Mouse (Mus musculus) forebrain, embryonic 14.5 days (tissue): ENCODE results near the gene Nup93. TPM values are rescaled to one million over a fixed set of nuclear protein-coding genes. Genes with fewer than 3 reads are reported as not detected.
A peak's percentile ranks its signal among the peaks of the same experiment; 100 is the strongest.

Experiments used
- ATAC-seq: fragments of 200-750 bp; cut with Nextera tagmentation; 2 replicates; pipeline ENCODE4 v1.8.0; 2017; ENCODE audit warnings: mild to moderate bottlenecking, moderate library complexity
- DNase-seq: peaks from one replicate; pipeline ENCODE4 v3.0.0-alpha.2; 2015; ENCODE audit warnings: low spot score
- H3K27ac ChIP-seq: fragments of 300-500 bp; sonication (generic); 2 replicates; pipeline ENCODE4 v1.5.1; 2014; ENCODE audit warnings: low read depth, mild to moderate bottlenecking, control low read depth, low read length, moderate library complexity
- H3K27me3 ChIP-seq: fragments of 300-500 bp; sonication (generic); replicated peaks from 2 replicates; pipeline ENCODE4 v1.6.1; 2014; ENCODE audit warnings: low read length, control low read depth, mixed read lengths; ENCODE audit not compliant: control insufficient read depth, insufficient read depth
- H3K36me3 ChIP-seq: fragments of 300-500 bp; sonication (generic); 2 replicates; pipeline ENCODE4 v1.6.1; 2014; ENCODE audit warnings: low read length, control low read depth; ENCODE audit not compliant: control insufficient read depth, insufficient read depth
- H3K4me1 ChIP-seq: fragments of 300-500 bp; sonication (generic); 2 replicates; pipeline ENCODE4 v1.6.1; 2014; ENCODE audit warnings: antibody characterized with exemption, low read length, control low read depth; ENCODE audit not compliant: control insufficient read depth, insufficient read depth
- H3K4me2 ChIP-seq: fragments of 300-500 bp; sonication (generic); 2 replicates; pipeline ENCODE4 v1.6.1; 2014; ENCODE audit warnings: mild to moderate bottlenecking, control low read depth, low read length
- H3K4me3 ChIP-seq: fragments of 300-500 bp; sonication (generic); 2 replicates; pipeline ENCODE4 v1.5.1; 2014; ENCODE audit warnings: low read depth, low read length, control low read depth
- H3K9ac ChIP-seq: fragments of 300-500 bp; sonication (generic); 2 replicates; pipeline ENCODE4 v1.6.1; 2014; ENCODE audit warnings: mild to moderate bottlenecking, low read length, control low read depth, moderate library complexity
- H3K9me3 ChIP-seq: fragments of 300-500 bp; sonication (generic); replicated peaks from 2 replicates; pipeline ENCODE4 v1.6.1; 2016; ENCODE audit warnings: low read length, control low read depth, mixed read lengths; ENCODE audit not compliant: control insufficient read depth
- WGBS: fragments of 180-500 bp; shearing (Covaris S2); extraction: QIAGEN DNeasy Blood & Tissue Kit; methylation state at CpG from one replicate; pipeline ENCODE4 v1.1.7; 2014; 5-methylcytosine and 5-hydroxymethylcytosine counted together
- polyA plus RNA-seq: library from polyadenylated mRNA; unstranded; fragments of >200 nt; fragmentation: Nextera tagmentation; extraction: Ambion mirVana; gene quantifications from 2 replicates; pipeline ENCODE4 v1.2.1, GENCODE M21; 2014

Gene Nup93
- polyA plus RNA-seq, 1 experiment from 2014 or later: 72.6 TPM

DNA sequence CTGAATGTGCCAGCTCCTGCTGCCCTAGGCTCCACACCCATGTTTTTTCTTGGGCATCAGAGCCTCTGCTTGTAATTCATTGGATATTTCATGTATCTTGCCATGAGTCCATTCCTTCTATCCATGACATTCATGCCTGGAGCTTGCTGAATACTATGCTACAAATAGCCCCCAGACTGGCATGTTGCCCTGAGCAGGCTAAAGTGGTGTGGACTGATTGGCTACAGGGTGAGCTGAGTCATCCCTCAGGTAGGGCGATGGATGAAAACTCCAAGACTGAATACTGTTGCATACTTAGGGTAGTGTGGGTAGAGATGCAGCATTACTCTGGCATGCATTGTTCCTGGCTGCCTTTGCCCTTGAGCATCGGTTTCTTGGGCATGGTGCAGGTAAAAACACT, 102.9 kb downstream of the Nup93 start:
- 96% methylated on average over 2 of the region's 2 CpGs for WGBS
- Histone ChIP-seq H3K9me3 (no peaks in the 10 kb centered on the region), H3K27me3 (no peaks in the 10 kb centered on the region), H3K4me3 (no peak overlapping the region), H3K27ac (no peak overlapping the region), H3K4me2 (no peak overlapping the region), H3K9ac (no peak overlapping the region), H3K36me3 (peaks cover 32% of the 10 kb centered on the region), H3K4me1 (no peaks in the 10 kb centered on the region)
- ATAC-seq (no peak), DNase-seq (no peak)

DNA sequence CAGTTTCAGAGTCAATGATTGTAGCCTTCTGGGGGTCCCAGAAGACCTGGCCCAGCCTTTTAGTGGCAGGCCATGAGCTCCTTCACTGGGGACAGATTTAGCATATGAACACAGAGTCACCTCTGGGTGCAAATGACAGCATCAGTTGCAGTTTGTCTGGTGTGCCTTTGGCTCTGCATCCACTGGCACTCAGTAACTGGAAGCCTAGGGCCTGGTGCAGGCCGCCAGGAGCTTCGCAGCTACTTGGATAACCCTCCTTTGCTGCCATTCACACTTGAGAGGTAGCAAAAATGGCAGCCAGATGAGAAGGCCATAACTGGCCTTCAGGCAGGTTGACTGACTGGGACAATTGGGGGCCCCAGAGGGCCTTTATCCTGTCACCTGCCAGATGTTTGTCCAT, 103.3 kb downstream of the Nup93 start:
- Histone ChIP-seq H3K9me3 (no peaks in the 10 kb centered on the region), H3K4me3 (no peak overlapping the region), H3K27me3 (no peaks in the 10 kb centered on the region), H3K9ac (no peak overlapping the region), H3K4me1 (no peaks in the 10 kb centered on the region), H3K36me3 (peaks cover 31% of the 10 kb centered on the region), H3K27ac (no peak overlapping the region), H3K4me2 (no peak overlapping the region)
- WGBS: 98% methylated on average over 2 of the region's 2 CpGs
- ATAC-seq (no peak), DNase-seq (no peak)

DNA sequence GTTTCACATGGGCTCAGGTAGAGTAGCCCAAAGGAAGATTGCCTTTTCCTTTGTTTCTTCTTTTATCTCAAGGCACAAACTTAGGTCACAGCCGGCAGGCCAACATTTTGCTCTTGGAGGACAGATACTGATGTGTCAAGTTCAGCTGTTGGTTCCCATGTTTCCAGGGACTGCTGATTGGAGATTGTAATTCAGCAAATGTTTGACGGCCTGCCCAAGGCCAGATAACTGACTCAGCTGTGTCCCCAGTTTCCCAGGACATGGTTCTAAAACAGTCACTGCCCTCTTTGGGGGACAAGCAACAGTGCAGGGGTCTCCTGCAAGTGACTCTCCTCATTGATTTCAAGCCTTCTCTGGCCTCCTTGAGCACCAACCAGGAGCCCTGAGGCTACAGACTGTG, 105.7 kb downstream of the Nup93 start:
- H3K27ac ChIP-seq: no peak overlapping the region
- H3K4me2 ChIP-seq: no peak overlapping the region
- ATAC-seq (no peak), DNase-seq (no peak)
- no peak overlapping the region for H3K9ac ChIP-seq
- H3K36me3 ChIP-seq: peaks cover 28% of the 10 kb centered on the region
- no peaks in the 10 kb centered on the region for H3K27me3 ChIP-seq
- 84% methylated on average over 2 of the region's 2 CpGs for WGBS
- no peaks in the 10 kb centered on the region for H3K4me1 ChIP-seq
- no peak overlapping the region for H3K4me3 ChIP-seq
- H3K9me3 ChIP-seq: no peaks in the 10 kb centered on the region

DNA sequence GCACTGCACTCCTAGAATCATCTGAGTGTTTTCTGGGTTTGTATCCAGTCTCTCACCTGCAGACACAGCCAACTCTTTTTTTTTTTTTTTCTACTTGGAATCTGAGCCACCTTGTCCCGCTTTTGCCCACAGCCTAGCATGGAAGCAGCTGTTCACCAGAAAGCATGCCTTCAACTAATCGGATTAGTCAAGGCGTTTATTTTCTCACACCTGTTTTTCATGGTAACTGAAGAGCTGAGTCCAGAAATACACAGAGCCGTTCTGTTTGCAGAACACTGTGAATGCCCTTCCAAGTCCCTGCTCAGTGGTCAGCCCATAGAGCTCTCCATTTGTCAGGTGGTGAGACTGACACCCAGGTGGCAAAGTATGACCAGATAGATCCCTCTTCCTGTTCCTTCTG, 107.7 kb downstream of the Nup93 start:
- WGBS: 90% methylated on average over 4 of the region's 4 CpGs
- Histone ChIP-seq H3K9me3 (no peaks in the 10 kb centered on the region), H3K9ac (no peak overlapping the region), H3K27me3 (no peaks in the 10 kb centered on the region), H3K4me3 (no peak overlapping the region), H3K4me1 (no peaks in the 10 kb centered on the region), H3K27ac (no peak overlapping the region), H3K36me3 (0 out of 2 replicates have a peak, but pooled peaks cover 21% of the 10 kb centered on the region), H3K4me2 (no peak overlapping the region)
- no peak for DNase-seq
- ATAC-seq: no peak

DNA sequence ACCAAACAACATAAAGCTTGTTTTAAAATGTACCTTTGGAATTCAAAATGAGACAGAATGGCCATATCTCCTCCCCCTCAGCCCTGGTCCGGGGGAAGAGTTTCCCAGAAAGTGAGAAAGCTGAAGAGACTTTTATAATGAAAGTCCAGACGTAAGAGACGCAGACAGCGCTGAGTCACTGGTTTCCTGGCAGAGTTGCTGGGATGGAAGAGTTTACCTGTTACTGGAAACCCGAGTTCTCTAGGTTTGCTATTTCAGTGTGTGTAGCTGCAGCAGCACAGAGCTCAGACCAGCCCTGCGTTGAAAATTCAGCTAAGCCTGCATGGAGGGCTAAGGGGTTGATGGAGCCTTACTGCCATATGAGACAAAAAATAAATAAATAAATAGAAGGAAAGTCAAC, 108.7 kb downstream of the Nup93 start:
- H3K9ac ChIP-seq: no peak overlapping the region
- H3K36me3 ChIP-seq: 0 out of 2 replicates have a peak, but pooled peaks cover 21% of the 10 kb centered on the region
- no peak for ATAC-seq
- H3K4me3 ChIP-seq: no peak overlapping the region
- WGBS: 87% methylated on average over 6 of the region's 6 CpGs
- no peaks in the 10 kb centered on the region for H3K4me1 ChIP-seq
- no peaks in the 10 kb centered on the region for H3K9me3 ChIP-seq
- H3K27ac ChIP-seq: no peak overlapping the region
- no peaks in the 10 kb centered on the region for H3K27me3 ChIP-seq
- DNase-seq: no peak
- H3K4me2 ChIP-seq: no peak overlapping the region

DNA sequence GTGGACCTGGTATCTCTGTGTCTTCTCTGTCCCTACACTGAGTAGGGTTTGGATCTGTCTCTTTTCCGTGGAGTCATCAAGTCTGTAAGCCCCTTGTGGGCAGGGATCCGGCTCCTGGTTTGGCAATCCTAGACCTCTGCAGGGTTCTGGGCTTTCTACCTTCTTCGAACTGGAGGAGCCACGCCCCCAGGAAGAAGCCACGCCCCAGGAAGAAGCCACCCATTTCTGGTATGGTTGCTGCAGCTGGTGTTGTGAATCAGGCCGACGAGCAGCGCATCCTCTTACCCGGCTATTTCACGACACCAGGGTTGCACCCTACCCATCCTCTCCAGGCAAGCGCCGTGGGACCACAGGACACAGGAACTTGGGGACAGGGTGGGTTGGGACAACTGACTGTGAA, 109.7 kb downstream of the Nup93 start:
- no peaks in the 10 kb centered on the region for H3K4me1 ChIP-seq
- H3K4me2 ChIP-seq: no peak overlapping the region
- WGBS: 63% methylated on average over 12 of the region's 12 CpGs
- H3K36me3 ChIP-seq: 0 out of 2 replicates have a peak, but pooled peaks cover 14% of the 10 kb centered on the region
- H3K9ac ChIP-seq: no peak overlapping the region
- DNase-seq: no peak
- H3K9me3 ChIP-seq: no peaks in the 10 kb centered on the region
- no peak overlapping the region for H3K27ac ChIP-seq
- no peaks in the 10 kb centered on the region for H3K27me3 ChIP-seq
- ATAC-seq: no peak
- no peak overlapping the region for H3K4me3 ChIP-seq

DNA sequence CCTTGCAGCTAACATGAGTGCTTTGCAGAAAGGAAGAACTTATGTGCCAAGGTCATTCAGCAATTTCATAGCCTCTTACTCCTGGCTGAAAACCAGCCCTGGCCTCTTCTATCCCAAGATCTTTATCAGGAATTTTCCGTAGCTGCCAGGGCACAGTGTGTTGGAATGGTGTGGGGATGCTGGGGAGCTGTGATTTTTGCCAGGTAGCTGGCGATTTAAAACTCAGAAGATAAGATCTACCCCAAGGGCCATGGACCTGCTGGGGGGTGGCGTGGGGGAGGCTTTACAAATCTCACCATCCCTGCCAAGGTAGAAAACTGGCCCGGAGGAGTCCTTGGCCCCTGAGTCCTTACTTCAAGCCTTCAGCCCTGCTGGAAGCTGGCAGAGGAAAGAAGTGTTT, 111.7 kb downstream of the Nup93 start:
- WGBS: 82% methylated on average over 4 of the region's 4 CpGs
- Histone ChIP-seq H3K9ac (no peak overlapping the region), H3K27me3 (no peaks in the 10 kb centered on the region), H3K27ac (no peak overlapping the region), H3K4me3 (no peak overlapping the region), H3K36me3 (0 out of 2 replicates have a peak, but pooled peaks cover 5% of the 10 kb centered on the region), H3K4me1 (no peaks in the 10 kb centered on the region), H3K9me3 (no peaks in the 10 kb centered on the region), H3K4me2 (no peak overlapping the region)
- ATAC-seq (no peak), DNase-seq (no peak)

DNA sequence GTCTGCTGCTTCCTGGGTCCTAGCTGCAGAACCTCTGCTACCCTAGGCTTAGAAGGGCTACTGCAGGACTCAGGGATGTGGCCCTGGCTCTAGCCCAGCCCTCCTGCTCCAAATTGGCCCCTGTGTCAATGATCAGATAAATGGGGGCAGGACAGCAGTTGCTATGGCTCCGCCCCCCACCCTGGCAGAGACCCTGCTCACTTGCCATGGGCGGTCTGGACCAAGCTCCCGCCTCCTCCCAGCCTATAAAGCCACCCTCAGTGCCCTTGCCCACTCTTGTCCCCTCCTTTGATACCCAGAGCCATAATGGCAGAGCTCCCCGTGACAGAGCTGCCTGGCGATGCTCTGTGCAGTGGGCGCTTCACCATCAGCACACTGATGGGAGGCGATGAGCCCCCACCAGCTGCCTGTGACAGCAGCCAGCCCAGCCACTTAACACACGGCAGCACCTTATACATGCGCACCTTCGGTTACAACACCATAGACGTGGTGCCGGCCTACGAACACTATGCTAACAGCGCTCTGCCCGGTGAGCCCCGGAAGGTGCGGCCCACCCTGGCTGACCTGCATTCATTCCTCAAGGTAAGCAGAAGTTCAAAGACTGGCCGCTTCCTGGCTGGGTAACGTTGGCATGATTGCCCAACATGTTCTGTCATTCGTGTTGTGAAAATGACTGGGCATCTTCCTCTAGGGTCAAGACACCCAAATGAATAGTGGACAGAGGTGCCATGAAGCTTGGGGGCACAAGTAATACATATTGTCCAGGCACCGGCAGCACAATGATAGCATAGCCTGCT, 114.8 kb downstream of the Nup93 start, which contains the start of gene Slc12a3:
Gene Slc12a3 (plus strand): TSS at position 270 of the 797 bp plus-strand sequence.
- H3K4me1 ChIP-seq: no peaks in the 10 kb centered on the region
- ATAC-seq (no peak; the same call in 1 of the 2 replicates), DNase-seq (no peak)
- no peaks in the 10 kb centered on the region for H3K27me3 ChIP-seq
- no peaks in the 10 kb centered on the region for H3K36me3 ChIP-seq
- H3K9me3 ChIP-seq: no peaks in the 10 kb centered on the region
- no peak within 1 kb of the TSS for H3K27ac ChIP-seq
- H3K9ac ChIP-seq: no peak within 1 kb of the TSS
- WGBS: 80% methylated on average over 21 of the region's 21 CpGs
- H3K4me3 ChIP-seq: no peak within 1 kb of the TSS
- H3K4me2 ChIP-seq: no peak within 1 kb of the TSS

DNA sequence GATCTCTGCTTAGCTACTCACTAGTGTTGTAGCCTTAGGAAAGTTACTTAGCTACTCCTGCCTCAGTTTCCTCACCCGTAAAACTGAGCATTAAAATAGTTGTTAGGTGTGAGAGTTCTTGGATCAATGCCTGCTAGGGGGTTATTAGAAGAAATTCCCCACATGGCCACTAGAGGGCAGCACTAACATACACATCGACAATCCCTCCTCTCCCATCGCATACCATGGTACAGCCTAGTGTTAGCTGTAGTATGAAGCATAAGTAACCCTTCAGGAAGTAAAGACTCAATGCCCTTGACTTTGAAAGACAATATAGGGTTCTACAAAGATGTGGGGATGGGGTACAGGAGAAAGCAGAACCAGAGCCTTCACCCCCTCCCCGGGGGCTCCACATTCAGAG, 116.4 kb downstream of the Nup93 start:
- Histone ChIP-seq H3K36me3 (no peaks in the 10 kb centered on the region), H3K4me1 (no peaks in the 10 kb centered on the region), H3K4me2 (no peak overlapping the region), H3K4me3 (no peak overlapping the region), H3K9ac (no peak overlapping the region), H3K27me3 (no peaks in the 10 kb centered on the region), H3K27ac (no peak overlapping the region), H3K9me3 (no peaks in the 10 kb centered on the region)
- 34% methylated on average over 4 of the region's 4 CpGs for WGBS
- ATAC-seq (peak; percentile 67), DNase-seq (peak; percentile 89)
